Mouse (Mus musculus): ENCODE data around the gene Tagap.

Tagap gene

DNA sequence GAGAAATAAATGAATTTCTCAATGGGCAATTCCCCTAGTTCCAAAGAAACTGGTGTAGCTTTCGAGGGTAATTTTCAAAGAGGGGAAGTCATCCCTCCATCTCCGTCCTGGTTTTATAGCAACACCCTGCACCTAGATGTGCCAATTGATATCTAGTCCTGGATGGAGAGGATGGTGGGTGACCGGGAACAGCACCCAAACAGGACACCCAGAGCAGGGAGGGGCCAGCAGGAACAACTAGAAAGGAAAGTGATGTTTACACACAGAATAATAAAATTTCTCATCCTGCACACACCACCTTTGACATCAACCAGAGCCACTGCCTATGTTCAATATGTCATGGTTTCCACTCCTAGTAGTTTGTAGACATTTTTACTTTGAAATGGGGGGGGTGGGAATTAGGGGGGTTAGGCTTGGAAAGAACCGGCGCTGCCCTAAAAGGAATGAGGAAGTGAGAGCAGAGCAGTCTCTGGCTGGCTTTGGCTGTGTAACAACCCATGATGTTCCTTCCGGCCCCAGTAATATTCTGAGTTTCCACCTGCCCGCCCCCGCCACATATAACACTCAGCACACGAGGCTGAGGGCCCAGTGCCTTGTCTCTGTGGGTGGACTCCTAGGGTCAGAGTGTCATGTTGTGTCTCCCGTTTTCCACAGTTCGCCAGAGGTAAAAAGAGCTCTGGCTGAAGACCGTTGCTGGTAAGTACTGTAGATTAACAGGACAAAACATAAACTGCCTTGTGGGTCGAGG is at the start of gene Tagap:
Gene Tagap, plus strand, starts transcription at position 588 of the 748 bp plus-strand sequence.
- peak; percentile 63 for DNase-seq (ENCODE audit: low read depth)

GRCm38 (mm10) chr17:7876541-7876940 is 49.3 kb upstream of the Tagap start:
- DNase-seq (ENCODE audit: low read depth): no peak

GRCm38 (mm10) chr17:7877191-7877764 is 48.5 kb upstream of the Tagap start:
- no peak for DNase-seq (ENCODE audit: low read depth)

DNA sequence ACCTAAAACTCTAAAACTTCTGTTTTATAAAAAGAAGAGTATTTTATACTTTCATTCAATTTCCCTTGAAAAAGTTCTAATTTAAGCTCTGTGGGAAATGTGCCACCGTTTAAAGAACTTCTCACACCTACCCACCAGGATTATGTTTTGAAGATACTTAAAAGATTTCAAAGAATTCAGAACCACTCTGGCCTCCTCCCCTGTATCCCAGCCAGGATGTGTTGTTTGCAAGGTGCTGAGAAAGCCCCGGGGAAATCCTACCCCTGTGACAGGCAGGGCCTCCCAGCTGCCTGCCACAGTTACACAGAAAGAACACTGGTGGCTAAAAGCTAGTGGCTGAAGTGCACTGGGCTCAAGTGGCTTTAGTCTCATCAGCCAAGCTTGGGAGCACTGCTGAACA is 47.9 kb upstream of the Tagap start:
- no peak for DNase-seq (ENCODE audit: low read depth)

GRCm38 (mm10) chr17:7879529-7879928 is 46.3 kb upstream of the Tagap start:
- peak; percentile 50 for DNase-seq (ENCODE audit: low read depth)

GRCm38 (mm10) chr17:7883126-7883525 is 42.7 kb upstream of the Tagap start:
- DNase-seq (ENCODE audit: low read depth): no peak

GRCm38 (mm10) chr17:7884606-7885005 is 41.2 kb upstream of the Tagap start:
- DNase-seq (ENCODE audit: low read depth): no peak

GRCm38 (mm10) chr17:7887071-7887815 is 38.6 kb upstream of the Tagap start:
- no peak for DNase-seq (ENCODE audit: low read depth)

- no peak for DNase-seq (ENCODE audit: low read depth)
Measured at GRCm38 (mm10) chr17:7888291-7888690, 37.5 kb upstream of the Tagap start.

GRCm38 (mm10) chr17:7889026-7889425 is 36.8 kb upstream of the Tagap start:
- DNase-seq (ENCODE audit: low read depth): peak; percentile 44

GRCm38 (mm10) chr17:7892676-7893075 is 33.1 kb upstream of the Tagap start:
- DNase-seq (ENCODE audit: low read depth): no peak

DNA sequence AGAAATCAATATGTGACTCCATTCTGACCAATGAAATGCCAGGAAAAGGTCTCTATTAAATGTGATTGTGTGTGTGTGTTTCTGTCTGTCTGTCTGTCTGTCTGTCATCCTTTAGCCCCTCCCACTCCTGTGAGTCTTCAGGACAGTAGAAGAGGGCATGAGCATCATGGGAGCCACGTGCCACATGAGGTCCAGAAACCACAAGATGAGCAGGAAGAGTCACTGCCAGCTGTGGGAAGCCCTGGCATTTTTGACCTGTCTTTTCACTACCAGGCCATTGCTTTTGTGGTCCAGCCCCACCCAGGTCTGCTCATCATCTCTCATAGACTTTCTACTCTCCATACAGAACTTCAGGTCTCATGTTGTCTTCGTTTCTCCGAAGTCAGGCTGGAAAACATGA is 31.7 kb upstream of the Tagap start:
- no peak for DNase-seq (ENCODE audit: low read depth)

DNA sequence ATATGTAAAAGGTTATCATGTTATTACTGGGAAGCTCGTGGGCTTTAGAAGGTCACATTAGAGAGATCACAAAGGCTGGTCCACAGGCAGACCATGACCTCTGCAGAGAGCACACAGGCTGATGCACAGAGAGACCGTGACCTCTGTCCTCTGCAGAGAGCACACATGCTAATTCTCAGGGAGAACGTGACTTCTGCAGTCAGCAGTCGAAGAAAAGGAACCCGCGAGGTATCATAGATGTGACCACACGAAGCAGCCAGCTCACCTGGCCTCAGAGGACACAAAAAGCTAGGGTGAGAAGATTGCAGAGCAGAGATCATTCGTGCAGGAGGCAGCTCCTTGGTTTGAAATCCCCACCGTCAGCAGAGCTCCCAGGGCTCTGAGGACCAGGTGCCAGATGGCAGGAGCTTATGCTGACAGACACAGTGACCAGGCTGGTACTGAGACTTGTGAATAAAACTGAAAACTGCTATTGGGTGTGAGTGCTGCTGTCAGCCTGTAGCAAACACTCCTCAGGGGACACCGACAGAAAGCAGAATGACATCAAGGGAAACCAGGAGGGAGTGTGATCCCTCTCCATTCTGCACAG is 29.7 kb upstream of the Tagap start:
- DNase-seq (ENCODE audit: low read depth): no peak

GRCm38 (mm10) chr17:7897120-7897519 is 28.7 kb upstream of the Tagap start:
- DNase-seq (ENCODE audit: low read depth): no peak

DNA sequence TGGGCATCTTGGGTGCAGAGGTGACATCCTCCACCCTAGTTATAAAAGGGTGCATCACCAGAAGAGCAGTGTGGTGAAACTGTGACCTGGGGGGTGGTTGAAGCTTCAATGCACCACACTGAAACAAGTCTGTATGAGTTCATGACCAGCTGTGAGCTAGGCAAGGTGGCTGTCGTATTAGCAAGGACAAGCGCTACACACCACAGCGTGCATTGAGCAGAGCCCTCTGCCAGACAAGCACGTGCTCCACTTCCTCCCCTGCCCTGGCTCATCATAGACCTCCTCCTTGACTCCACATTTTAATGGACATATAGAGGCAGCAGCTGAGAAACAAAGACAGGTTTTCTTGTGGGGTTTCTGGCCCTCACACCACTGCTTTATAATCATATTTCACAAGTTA is 28.0 kb upstream of the Tagap start:
- no peak for DNase-seq (ENCODE audit: low read depth)

DNA sequence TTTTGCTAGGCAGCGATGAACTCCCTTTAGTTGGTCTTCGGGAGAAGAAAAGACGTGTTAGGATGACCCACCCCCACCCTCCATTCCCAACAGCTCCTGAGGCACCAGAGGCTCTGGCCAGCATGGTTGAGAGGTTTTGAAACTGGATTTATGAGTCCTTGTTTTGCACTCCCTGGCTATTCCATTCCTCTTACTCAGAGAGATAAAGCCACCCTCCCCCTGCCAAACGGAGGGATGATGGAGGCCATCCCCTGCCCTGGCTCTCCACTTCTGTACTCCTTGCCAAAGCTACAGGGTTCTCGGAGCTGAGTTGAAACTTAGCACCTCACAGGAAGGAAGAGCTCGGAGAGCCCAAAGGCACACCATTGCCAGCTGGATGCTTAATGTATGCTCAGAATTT is 26.6 kb upstream of the Tagap start:
- no peak for DNase-seq (ENCODE audit: low read depth)

- DNase-seq (ENCODE audit: low read depth): no peak
Measured at GRCm38 (mm10) chr17:7899961-7900360, 25.8 kb upstream of the Tagap start.

GRCm38 (mm10) chr17:7901536-7901935 is 24.3 kb upstream of the Tagap start:
- no peak for DNase-seq (ENCODE audit: low read depth)

GRCm38 (mm10) chr17:7902362-7902761 is 23.4 kb upstream of the Tagap start:
- peak; percentile 62 for DNase-seq (ENCODE audit: low read depth)

DNA sequence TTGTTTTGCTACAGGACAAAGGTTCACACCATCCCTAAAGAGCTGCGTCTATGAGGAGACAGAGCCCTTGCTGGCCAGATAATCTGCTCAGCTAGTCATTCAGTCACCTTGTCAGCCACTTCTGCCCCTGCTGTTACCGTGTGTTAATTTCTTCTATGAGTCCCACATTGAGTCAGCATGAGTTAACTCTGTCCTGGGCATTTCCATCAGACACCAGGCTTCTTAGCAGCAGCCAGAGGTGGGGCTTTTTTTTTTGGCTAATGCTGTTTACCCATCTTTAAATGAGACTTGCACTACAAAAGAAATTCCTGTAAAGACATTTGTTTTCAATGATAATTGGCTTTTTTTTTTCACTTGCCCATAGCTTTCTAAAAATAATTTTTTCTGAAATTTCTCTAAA is 20.8 kb upstream of the Tagap start:
- no peak for DNase-seq (ENCODE audit: low read depth)

DNA sequence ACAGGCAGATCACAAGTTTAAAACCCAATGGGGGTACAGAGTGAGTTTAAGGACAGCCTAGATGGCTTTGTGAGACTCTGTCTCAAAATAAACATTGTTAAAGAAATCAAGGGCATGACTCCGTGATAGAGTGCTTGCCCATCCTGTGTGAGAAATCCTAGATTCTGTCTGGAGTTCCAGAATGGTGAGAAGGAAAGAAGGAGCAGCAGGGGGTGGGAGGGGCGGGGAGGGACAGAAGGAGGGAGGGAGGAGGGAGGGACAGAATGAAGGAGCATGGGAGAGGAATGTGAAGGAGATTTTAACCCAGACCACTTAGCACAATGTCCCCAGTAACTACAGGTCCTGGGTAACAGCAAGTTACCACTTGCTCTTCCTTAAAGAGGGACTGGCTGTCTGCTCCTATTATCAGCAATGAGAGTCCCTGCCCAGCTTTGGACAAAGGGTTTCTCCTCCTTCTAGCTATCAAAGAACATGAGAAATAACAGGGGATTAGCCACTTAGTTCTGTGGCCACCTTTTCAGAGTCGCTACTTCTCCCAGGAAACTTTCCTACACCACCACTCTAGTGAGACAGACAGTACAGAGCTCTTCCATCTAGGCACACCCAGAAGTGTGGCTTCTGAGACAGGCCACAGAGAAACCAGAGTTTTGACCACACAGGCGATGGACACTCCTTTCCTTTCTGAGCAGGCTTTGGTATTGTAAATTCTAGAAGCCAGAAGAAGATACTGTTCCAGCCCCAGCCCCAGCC is 19.7 kb upstream of the Tagap start:
- DNase-seq (ENCODE audit: low read depth): no peak

DNA sequence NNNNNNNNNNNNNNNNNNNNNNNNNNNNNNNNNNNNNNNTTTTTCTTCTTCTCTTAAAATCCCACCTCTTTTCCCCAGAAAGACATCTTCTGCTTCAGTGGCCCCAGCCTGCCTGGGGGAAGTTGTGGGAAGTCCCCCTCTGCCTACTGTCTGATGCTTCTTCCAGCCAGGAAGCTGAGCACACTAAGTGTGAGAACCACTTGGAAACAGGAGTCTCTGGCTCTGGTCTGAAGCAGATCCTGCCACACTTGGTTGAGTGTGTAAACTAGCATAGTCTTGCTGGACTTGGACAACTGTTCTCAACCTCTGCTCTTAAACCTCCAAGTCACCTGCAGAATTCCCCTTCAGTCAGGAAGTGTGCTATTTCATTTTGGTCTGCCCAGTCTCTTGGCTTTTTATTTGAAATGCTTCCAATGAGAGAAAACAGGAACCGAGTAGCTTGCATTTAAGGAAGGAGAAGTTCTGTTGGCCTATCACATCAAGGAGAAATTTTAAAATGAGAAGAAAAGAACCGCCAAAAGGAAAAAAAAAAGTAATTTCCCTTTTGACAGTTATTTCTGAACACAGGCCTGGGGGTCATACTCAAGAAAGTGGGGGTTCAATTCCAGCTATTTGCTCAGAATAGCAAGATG is 11.1 kb upstream of the Tagap start:
- peak; percentile 16 for DNase-seq (ENCODE audit: low read depth)

All from 416B (cell line).